Mouse (Mus musculus): ENCODE measurements around the gene Efna5. TPM values are rescaled to one million over a fixed set of nuclear protein-coding genes. Genes with fewer than 3 reads are reported as not detected.

Efna5 gene
- polyA plus RNA-seq, 1 experiment: 21.5 TPM

GRCm38 (mm10) chr17:62591581-62592435, 289.3 kb downstream of the Efna5 start:
- TF ChIP-seq CTCF (IDR thresholded peaks at IDR 0.05; ENCODE audit: borderline replicate concordance, extremely low read depth, insufficient read depth, insufficient read length) (no peak), POLR2A (IDR thresholded peaks at IDR 0.05; ENCODE audit: borderline replicate concordance, extremely low read depth, insufficient read depth, insufficient read length, poor library complexity, severe bottlenecking) (no peak)
- peak; percentile 53 for DNase-seq (ENCODE audit: low read depth)

- TF ChIP-seq POLR2A (IDR thresholded peaks at IDR 0.05; ENCODE audit: borderline replicate concordance, extremely low read depth, insufficient read depth, insufficient read length, poor library complexity, severe bottlenecking): no peak
- no peak for TF ChIP-seq CTCF (IDR thresholded peaks at IDR 0.05; ENCODE audit: borderline replicate concordance, extremely low read depth, insufficient read depth, insufficient read length)
- peak; percentile 55 for DNase-seq (ENCODE audit: low read depth)
Observed at GRCm38 (mm10) chr17:62590685-62591460, 290.2 kb downstream of the Efna5 start.

- TF ChIP-seq POLR2A (IDR thresholded peaks at IDR 0.05; ENCODE audit: borderline replicate concordance, extremely low read depth, insufficient read depth, insufficient read length, poor library complexity, severe bottlenecking) (no peak), CTCF (IDR thresholded peaks at IDR 0.05; ENCODE audit: borderline replicate concordance, extremely low read depth, insufficient read depth, insufficient read length) (no peak)
- peak; percentile 62 for DNase-seq (ENCODE audit: low read depth)
Observed at GRCm38 (mm10) chr17:62580127-62580526, 301.0 kb downstream of the Efna5 start.

GRCm38 (mm10) chr17:62579618-62580017, 301.5 kb downstream of the Efna5 start:
- no peak for TF ChIP-seq POLR2A (IDR thresholded peaks at IDR 0.05; ENCODE audit: borderline replicate concordance, extremely low read depth, insufficient read depth, insufficient read length, poor library complexity, severe bottlenecking)
- peak; percentile 68 for DNase-seq (ENCODE audit: low read depth)

GRCm38 (mm10) chr17:62574499-62575265, 306.4 kb downstream of the Efna5 start:
- peak; percentile 10 for DNase-seq (ENCODE audit: low read depth)
- TF ChIP-seq CTCF (IDR thresholded peaks at IDR 0.05; ENCODE audit: borderline replicate concordance, extremely low read depth, insufficient read depth, insufficient read length): no peak
- TF ChIP-seq POLR2A (IDR thresholded peaks at IDR 0.05; ENCODE audit: borderline replicate concordance, extremely low read depth, insufficient read depth, insufficient read length, poor library complexity, severe bottlenecking): no peak

GRCm38 (mm10) chr17:62570101-62570500, 311.0 kb downstream of the Efna5 start:
- DNase-seq (ENCODE audit: low read depth): no peak
- TF ChIP-seq CTCF (IDR thresholded peaks at IDR 0.05; ENCODE audit: borderline replicate concordance, extremely low read depth, insufficient read depth, insufficient read length): no peak
- TF ChIP-seq POLR2A (IDR thresholded peaks at IDR 0.05; ENCODE audit: borderline replicate concordance, extremely low read depth, insufficient read depth, insufficient read length, poor library complexity, severe bottlenecking): no peak

GRCm38 (mm10) chr17:62568019-62568418, 313.1 kb downstream of the Efna5 start:
- DNase-seq (ENCODE audit: low read depth): peak; percentile 46
- TF ChIP-seq CTCF (IDR thresholded peaks at IDR 0.05; ENCODE audit: borderline replicate concordance, extremely low read depth, insufficient read depth, insufficient read length): no peak

GRCm38 (mm10) chr17:62565632-62566031, 315.5 kb downstream of the Efna5 start:
- DNase-seq (ENCODE audit: low read depth): no peak
- TF ChIP-seq POLR2A (IDR thresholded peaks at IDR 0.05; ENCODE audit: borderline replicate concordance, extremely low read depth, insufficient read depth, insufficient read length, poor library complexity, severe bottlenecking) (no peak), CTCF (IDR thresholded peaks at IDR 0.05; ENCODE audit: borderline replicate concordance, extremely low read depth, insufficient read depth, insufficient read length) (no peak)

GRCm38 (mm10) chr17:62562439-62562838, 318.7 kb downstream of the Efna5 start:
- no peak for TF ChIP-seq POLR2A (IDR thresholded peaks at IDR 0.05; ENCODE audit: borderline replicate concordance, extremely low read depth, insufficient read depth, insufficient read length, poor library complexity, severe bottlenecking)
- no peak for TF ChIP-seq CTCF (IDR thresholded peaks at IDR 0.05; ENCODE audit: borderline replicate concordance, extremely low read depth, insufficient read depth, insufficient read length)
- DNase-seq (ENCODE audit: low read depth): no peak

GRCm38 (mm10) chr17:62557215-62557614, 323.9 kb downstream of the Efna5 start:
- DNase-seq (ENCODE audit: low read depth): peak; percentile 43
- TF ChIP-seq POLR2A (IDR thresholded peaks at IDR 0.05; ENCODE audit: borderline replicate concordance, extremely low read depth, insufficient read depth, insufficient read length, poor library complexity, severe bottlenecking): no peak
- no peak for TF ChIP-seq CTCF (IDR thresholded peaks at IDR 0.05; ENCODE audit: borderline replicate concordance, extremely low read depth, insufficient read depth, insufficient read length)

Data from brain, embryonic 14.5 days (tissue).